Mouse (Mus musculus) layer of hippocampus, adult 9-10 months (tissue): ENCODE measurements around the gene Pik3cd.

Experiments
- DNase-seq: peaks from one replicate; pipeline ENCODE4 v3.0.0; 2022; ENCODE audit warnings: low spot score

Gene Pik3cd

GRCm38 (mm10) chr4:149724916-149725470 is 22.6 kb upstream of the Pik3cd start:
- no peak for DNase-seq

- no peak for DNase-seq
Measured at GRCm38 (mm10) chr4:149723855-149724731, 21.7 kb upstream of the Pik3cd start.

GRCm38 (mm10) chr4:149723021-149723390 is 20.6 kb upstream of the Pik3cd start:
- DNase-seq, result no peak

GRCm38 (mm10) chr4:149722104-149723020 is 20.0 kb upstream of the Pik3cd start:
- DNase-seq, result no peak

- DNase-seq, result no peak
Measured at GRCm38 (mm10) chr4:149721163-149721562, 18.8 kb upstream of the Pik3cd start.

GRCm38 (mm10) chr4:149719686-149720085 is 17.3 kb upstream of the Pik3cd start:
- DNase-seq, result no peak

- no peak for DNase-seq
Measured at GRCm38 (mm10) chr4:149714542-149714941, 12.2 kb upstream of the Pik3cd start.

- no peak for DNase-seq
Measured at GRCm38 (mm10) chr4:149711955-149712354, 9.6 kb upstream of the Pik3cd start.

- DNase-seq, result no peak
Measured at GRCm38 (mm10) chr4:149711485-149711884, 9.1 kb upstream of the Pik3cd start.

GRCm38 (mm10) chr4:149710510-149710909 is 8.1 kb upstream of the Pik3cd start:
- DNase-seq, result peak; percentile 66

- no peak for DNase-seq
Measured at GRCm38 (mm10) chr4:149705941-149706340, 3.6 kb upstream of the Pik3cd start.

- DNase-seq, result no peak
Measured at GRCm38 (mm10) chr4:149705298-149705697, 2.9 kb upstream of the Pik3cd start.

GRCm38 (mm10) chr4:149701426-149702209 is 753 bp downstream of the Pik3cd start:
- no peak for DNase-seq

- no peak for DNase-seq
Measured at GRCm38 (mm10) chr4:149699953-149700352, 2.4 kb downstream of the Pik3cd start.

- DNase-seq, result no peak
Measured at GRCm38 (mm10) chr4:149698197-149698821, 4.1 kb downstream of the Pik3cd start.

GRCm38 (mm10) chr4:149697506-149698196 is 4.7 kb downstream of the Pik3cd start:
- no peak for DNase-seq

- DNase-seq, result no peak
Measured at GRCm38 (mm10) chr4:149696189-149696971, 6.0 kb downstream of the Pik3cd start.

GRCm38 (mm10) chr4:149691368-149691767 is 11.0 kb downstream of the Pik3cd start:
- no peak for DNase-seq

GRCm38 (mm10) chr4:149690828-149691280 is 11.5 kb downstream of the Pik3cd start:
- no peak for DNase-seq
